Mouse (Mus musculus) layer of hippocampus, adult 18-20 months (tissue): ENCODE measurements at regions not wholly inside any gene's neighbourhood (a gene's known extent, or its start where the extent isn't known, plus 50 kb on each side); places are given as distances from the start of the nearest gene placed in this dataset.

Experiments used
- DNase-seq, 2 experiments: peaks; one replicate each; pipeline ENCODE4 v3.0.0; 2022; ENCODE audit warnings: low spot score in 2 of 2

DNA sequence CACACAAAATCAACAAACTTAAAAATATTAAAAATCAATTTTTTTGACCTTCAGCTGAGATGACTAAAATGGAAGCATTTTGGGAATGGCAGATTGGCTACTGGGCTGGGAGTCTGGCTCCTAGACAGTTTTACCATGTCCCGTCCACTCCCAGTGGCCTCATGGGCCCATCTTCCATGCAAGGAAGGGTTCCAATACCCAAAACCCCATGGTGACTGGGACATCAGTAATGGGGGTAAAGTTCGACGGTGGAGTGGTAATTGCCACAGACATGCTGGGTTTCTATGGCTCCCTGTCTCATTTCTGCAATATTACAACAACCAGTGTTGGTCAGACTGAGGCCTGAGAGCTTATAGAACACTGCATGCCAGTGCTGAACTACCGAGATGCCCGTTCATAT lies 82.2 kb downstream of the Il20rb start:
- no peak for DNase-seq

DNA sequence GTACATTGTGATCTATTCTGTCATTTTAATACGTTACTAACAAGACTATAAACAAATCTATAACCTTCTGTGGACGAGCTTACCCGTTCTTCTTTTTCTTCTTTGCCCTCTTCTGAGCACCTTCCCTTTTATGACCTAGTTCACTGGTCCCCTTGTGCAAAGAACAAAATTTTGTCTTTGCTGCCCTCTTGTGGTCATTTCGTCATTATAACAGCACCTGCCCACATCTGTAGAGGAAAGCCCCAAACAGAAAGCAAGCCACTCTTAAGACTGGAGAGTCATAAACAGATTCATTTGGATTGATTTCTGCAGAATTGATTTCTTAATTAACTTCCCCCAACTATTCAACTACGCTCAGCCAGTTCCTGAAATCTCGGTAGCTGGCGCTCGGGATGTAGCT lies 86.2 kb downstream of the Il20rb start:
- DNase-seq, result peak; percentile 6 to 63

DNA sequence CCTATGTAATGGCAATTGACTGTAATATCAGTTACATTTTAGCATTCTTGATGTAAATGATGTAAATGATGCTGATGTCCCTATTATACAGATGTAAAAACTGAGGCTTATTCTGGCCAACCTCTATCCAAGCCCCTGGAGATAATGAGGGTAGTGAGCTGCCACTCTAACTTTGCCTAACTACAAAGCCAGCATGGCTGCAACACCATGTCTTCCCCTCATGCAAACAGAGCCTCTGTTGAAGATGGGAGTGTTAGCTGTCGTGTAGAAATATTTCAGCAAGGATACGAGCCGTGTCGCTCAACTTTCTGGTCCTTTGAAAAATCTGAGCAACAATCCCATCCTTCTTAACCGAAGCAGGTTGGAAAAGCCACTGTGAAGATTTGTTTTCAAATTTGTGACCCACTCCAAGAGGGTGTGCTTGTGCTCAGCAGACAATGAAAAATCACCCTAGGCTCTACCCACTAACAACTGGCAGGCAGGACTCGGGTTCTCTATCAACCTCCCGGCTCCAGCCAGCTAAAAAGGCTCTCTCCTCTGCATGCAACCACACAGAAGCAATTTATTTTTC lies 90.2 kb downstream of the Il20rb start:
- DNase-seq, result no peak

DNA sequence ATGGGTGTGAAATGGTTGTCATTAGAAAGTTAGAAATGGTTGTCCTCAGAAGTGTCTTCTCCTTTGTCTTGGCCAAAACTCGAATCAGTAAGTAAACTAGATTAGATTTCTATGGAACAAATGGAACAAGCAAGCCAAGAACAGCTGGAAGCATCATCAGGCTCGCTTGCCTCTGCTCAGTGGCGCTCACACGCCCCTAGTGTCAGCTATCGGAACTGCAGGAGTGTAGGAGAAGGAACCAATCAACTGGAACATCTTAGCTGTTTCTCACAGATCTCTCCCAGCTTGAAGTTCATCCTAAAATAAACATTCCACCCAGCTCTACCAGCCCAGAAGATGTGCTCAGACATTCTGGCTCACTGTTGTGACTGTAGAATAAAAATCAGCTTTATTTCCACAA lies 90.9 kb downstream of the Il20rb start:
- DNase-seq, result peak; percentile 25 to 76

DNA sequence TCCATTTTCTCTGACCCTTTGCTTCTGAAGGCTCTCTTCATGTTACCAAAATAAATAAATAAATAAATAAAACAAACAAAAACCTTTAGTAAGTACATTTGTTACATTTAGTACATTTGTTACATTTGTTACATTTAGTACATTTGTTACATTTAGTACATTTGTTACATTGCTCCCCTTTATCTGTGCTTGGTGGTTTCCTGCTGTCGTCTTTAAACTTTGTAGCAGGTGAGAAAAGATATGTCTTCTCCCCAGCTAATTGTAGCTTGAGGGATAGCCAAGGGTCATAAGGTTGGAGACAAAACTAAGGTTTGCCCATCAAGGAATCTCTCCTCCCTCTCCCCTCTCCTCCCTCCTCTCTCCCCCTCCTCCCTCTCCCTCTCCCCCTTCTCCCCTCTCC lies 92.0 kb downstream of the Il20rb start:
- DNase-seq, result no peak

DNA sequence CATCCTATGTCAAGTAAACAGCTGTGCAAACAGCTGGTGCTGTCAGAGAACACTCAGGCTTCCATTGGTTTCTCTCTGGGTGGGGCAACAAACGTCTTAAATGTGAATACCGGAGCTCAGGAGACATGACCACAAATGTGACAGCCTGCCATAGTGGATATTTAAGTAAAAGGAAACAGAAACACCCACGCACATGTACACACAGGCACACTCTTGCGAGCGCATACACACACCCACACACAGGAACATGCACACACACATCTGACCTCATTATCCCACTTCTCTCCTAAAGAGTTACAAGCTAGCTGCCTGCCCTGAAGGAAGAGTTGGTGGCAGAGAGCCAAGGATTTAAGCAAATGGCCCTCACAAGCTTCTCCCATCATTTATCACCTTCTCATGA lies 92.4 kb downstream of the Il20rb start:
- DNase-seq, result no peak

DNA sequence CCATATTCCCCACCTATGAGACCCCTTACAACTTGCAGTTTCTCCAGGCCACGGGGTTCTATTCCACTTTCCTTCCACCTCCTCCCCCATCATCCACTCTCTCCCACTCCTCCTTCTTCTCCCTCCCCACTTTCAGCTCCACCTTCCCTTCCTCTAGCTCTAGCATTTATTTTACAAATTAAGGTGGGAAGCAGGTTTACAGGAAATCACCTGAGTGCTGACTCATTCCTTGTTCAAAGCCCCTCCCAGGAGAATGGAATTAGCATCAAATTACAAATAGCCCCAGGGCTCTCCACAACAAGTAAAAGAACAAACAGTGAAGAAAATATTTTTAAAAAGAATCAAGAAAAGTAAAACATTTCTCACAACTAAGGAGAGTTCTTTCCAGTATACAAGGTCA lies 94.3 kb downstream of the Il20rb start:
- DNase-seq, result no peak

DNA sequence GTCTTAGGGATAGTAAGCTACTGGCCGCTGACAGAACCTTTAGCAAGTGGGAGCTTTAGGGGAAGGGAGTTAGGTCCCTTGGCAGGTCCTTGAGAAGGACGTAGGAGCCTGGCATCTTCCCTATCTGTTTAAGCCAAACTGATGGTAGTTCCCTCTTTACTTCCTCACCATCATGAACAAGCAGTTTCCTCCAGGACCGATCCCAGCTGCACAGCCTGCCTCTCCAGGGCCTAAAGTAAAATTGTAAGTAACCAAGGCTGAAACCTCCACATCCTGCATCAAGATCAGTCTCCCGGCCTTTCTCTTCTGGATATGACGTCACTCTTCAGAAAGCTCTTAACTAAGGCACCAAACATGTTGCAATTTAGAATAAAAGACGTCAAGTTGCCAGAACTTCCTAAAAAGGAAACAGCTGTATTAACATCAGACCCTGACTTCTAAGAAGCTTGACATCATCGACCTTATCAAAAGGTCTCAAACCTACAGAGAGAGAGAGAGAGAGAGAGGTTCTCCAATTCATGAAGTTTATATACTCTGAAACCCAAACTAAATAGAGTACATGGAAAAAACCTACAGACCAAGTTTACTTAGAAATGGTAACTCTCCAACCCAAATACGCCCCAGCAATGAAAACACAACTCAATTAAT lies 94.9 kb downstream of the Il20rb start:
- no peak for DNase-seq

DNA sequence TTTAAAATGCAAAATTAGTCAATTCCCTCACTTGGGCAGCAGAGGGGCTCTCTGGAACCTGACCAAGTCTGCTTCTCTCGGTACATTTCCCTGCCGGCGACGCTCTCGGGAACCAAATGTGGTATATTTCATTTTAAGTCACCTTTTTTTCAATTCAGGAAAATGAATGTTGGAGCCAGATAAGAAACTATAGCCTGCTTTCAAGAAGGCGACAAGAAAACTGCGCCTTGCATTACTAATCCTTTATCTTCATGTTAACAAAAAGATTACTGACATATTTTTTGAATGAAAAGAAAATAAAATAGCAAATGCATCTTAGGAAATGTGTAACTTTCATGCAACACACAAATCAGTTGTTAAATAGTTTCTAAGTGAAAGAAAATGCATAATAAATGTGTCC lies 98.2 kb downstream of the Il20rb start:
- DNase-seq, result no peak

DNA sequence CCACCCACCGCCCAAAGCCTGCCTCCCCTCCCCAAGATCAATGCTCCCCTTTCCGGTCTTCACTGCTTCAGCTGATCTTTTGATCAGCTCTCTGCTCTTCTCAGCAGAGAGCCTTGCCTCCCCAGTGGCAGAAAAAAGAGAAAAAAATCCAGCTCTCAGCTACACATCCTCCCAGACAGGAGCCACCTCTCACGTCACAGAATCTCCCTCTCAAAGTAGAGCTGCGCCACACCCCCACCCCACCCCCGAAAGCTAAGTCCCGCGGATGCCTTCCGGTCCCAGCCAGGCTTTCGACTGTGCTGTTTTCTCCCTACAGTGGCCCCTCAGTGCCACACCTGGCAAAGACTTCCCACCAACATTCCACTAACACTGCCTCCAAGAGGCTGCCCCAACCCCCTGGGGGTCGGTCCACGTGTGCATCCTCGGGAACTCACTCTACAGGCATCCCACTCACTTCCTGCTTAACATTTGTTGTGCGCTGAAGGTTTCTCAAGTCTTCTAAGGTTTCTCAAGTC lies 99.4 kb downstream of the Il20rb start:
- DNase-seq, result no peak

DNA sequence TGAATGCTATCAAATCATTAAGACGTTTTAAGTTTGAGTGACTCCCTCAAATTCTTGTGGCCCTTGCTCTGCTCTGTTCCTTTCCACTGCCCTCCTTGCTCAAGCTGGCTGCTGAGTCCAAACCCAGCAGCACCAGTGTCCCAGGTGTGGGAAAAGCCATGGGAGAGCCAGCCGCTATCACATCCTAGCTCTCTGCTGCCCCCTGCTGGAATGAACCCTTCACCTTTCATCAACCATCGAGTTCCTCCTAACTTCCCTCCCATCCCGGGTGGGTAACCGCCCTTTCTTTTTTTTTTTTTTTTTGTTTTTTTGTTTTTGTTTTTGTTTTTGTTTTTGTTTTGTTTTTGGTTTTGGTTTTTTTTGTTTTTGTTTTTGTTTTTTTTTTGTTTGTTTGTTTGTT lies 104.1 kb downstream of the Il20rb start:
- DNase-seq, result peak; percentile 25 to 82

DNA sequence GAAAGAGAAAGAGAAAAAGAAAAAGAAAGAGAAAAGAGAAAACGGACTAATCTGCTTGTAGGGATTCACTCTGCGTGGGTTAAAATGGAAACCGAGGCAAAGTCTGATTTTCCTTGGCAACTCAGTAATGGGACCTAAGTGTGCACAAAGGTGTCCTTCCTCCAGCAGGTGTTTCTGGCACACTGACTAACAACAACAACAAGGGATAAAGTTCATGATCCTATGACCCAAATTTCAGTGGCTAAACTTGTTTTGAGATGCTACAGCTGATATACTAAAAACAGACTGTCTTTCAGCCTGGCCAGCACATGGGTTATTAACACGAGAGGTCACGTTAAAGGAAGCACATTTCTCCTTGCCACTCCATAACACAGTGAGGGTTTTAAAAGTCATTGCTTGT lies 116.7 kb downstream of the Il20rb start:
- DNase-seq, result no peak

DNA sequence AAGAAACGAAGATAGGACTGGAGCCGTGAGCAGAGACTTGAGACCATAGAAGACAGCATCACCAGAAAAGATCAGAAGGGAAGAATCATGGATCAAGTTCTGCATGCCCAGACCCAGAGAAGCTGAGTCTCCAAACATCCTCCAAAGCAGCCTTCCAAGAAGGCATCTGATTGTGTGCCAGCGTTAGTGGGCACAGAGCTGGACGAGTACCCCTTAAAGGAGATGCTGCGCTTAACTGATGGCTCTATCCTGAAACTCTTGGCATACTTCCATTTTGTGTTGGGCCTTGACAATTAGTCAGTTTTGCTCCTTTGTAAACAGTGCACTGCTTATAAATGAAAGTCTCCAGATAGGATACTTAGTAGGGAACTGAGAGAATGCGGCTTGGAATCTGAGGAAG lies 119.8 kb downstream of the Il20rb start:
- DNase-seq, result no peak

DNA sequence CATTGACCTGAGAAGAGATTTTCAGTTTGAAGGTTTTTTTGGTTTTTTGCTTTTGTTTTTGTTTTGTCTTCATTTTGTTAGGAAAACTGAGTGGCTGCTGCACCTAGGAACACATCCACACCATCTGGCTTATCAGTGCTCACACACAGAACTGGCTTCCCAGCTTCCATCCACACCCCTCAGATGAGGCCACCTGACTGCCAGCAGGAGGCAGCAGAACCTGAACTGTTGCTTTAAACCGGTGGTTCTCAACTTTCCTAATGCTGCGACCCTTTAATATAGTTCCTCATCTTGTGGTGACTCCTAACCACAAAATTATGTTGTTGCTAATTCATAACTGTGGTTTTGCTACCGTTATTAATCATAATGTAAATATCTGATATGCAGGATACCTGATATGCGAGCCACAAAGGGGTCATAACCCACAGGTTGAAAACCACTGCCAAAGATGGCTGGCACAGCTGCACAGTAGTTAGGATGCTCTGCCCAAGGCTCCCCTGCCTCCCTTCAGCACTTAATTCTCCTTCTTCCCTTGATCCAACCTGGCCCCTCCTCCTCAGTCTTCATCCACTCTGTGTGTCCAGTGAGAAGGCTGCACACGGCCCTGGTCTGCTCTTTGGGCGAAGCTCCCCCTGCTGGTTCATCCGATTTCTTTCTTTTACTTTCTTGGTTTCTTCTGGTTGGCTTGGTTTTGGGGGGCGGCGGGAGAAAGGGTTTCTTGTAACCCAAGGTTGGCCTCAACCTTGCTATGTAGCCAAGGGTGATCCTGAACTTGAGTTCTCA lies 126.5 kb downstream of the Il20rb start:
- DNase-seq, result peak in 1 of 2 experiments; percentile 17

DNA sequence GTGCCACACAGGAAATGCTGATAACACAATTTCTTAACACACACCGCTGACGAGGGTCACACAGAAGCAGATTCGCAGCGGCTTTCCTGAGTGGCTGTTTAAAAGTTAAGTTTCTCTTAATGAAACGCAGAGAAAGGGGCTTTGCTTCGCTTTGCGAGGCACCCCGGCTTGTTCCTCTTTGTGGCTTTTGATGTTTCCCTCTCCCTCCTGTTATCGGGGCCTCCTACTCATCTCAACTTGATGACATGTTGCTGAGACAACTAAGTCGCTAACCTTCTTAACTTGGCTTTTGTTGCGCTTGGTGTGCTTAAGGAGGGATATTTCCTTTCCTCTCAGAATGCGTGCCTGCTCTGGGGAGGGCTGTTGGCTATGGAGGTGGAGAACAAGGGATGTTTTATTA lies 129.0 kb downstream of the Il20rb start:
- no peak for DNase-seq

DNA sequence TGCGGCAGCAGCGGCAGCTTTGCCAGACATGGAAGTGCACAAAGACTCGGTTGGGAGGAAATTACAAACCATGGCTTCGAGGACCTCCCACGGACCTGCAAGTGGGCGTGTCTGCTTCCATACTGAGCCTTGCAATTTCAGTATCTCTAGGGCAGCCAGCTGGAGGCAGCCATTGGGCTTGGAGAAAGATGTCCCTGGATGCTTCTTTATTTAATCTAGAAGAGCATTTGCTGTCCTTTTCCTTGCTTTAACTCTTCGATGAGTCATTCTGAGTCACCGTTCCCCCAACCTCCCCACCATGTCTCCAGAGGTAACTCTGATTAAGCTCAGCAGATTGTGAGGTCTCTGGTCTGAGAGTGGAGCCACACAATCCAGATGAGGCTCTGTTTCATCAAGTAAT lies 145.8 kb downstream of the Il20rb start:
- no peak for DNase-seq

DNA sequence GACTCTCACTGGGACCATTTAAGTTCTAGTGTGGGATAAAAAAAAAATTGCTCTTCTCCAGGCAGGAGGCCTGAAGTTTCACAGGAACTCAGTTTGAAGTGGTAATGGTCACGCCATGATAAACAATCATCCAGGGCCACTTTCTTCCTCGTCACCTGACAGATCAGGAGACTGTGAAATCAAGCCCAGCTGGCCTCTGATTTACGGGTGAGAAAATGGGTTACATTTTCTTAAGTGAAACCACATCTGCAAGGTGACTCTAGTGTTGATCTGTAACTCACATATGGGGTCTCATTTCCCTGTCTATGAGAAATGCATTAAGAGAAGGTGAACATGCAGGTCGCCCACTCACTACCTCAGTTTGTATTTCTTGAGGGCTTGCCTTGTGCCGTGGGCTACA lies 178.8 kb downstream of the Il20rb start:
- DNase-seq, result no peak

DNA sequence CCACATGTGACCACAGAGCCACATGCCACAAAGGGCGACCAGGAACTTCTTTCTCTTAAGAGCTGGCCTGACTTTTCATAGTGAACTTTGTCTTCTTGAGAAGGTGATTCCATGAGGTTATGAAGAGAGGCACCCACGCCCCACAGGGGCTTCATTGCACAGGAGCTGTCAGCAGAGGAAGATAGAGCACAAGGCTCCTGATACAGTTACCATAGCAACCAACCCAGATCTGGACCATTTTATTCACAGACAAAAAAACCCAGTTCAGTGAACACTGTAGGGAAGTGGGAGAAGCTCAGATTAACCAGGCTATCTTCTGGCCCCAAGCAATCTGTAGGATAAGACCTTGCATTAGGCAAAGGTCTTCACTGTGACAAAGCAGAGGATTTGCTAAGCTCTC lies 179.2 kb downstream of the Il20rb start:
- peak in 1 of 2 experiments; percentile 26 for DNase-seq

DNA sequence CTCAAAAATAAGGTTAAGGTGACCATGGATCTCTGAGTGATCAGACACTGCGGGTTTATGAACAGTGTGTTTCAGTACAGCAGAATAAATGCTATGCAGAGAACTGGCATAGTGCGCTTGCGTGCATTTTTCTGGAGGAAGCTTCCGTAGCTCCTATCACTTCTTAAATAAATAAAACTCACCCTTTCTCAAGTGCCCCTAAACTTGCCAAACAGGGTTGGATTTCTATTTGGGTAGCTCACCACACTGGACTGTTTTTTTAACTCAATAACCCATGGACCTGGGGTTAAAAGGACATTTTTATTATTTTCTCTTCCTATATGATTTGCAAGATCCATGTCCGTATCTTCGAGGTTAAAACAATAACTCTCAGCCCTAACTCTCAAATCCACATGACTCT lies 182.8 kb downstream of the Il20rb start:
- no peak for DNase-seq

DNA sequence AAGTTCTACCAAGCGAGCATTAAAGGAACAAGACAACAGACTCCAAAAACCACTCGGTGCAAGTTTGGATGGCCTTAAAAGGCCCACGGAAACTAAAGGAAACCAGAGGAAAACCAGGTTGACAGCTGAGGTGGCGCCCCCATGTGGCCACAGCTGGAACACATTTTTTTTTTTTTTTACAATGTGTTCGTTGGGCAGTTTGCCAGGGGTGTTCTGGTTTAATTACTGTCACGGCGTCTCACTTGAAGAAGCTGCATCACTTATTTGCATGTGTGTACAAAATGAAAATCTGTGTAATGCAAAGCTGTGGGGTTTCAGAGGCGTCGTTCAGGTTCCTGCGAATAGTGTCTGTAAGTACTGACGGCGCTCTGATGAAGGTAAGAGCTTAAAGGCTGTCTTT lies 185.0 kb downstream of the Il20rb start:
- peak in 1 of 2 experiments; percentile 41 for DNase-seq

DNA sequence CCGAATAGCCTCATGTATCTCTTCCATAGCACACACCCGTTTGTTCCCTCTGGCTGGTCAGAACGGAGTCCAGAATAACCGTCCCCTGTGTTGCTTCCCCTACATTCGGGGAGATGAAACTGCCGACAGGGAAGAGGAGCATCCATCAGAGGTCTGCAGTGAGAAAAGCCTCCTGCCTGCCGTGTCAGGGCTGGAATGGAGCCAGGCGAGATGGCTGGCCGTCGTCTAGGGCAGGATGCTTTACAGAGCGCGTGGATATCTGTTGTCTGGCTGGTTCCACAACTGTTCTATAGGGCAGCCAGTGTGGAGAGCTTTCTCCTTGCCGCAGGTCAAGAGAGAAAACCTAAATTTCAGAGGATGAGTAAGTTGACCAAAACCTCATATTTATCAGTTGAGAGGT lies 209.2 kb downstream of the Il20rb start:
- no peak for DNase-seq

DNA sequence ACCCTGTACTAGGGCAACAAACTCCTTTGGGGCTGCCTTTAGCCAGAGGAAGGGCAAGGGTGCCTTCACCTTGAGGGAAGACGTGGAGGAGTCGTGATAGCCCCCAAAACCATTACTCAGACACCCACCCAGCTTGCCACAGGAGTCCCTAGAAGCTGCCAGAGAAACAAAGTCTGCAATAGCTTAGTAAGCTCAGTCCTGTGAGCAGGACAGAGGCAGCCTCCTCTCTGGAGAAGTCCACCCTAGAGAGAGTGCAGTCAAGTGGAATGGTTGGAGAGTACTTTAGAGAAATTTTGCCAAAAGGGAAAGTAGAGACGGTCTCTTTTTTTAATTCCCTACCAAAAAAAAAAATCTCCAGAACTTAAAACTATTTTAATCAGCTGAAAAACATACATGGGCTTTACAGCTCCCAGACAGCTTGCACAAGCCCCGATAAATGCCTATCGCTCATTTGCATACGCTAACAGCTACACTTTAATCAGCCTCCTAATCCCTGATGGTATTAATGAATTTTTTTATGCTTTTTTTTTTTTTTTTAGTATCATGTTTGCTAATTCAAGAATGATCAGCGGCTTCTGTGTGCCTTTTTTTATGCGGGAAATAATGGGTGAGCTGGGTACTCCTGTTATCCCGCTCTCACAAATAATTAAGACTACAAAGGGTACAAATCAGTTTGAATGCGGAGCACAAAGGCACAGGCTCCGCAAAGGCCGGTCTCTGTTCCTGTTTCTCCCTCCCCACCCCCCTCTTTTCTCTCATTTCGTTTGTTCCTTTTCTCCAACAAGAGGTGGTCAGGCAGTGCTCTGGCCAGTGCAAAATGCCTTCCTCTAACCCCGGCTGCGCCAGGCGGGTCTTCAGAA lies 219.8 kb downstream of the Il20rb start:
- no peak for DNase-seq
